In genomic region chr10:127196392-127196791, GRCm38 (mm10) we compare ENCODE assay signal across 8 mouse cellular contexts. TPM values are rescaled to one million over a fixed set of nuclear protein-coding genes. Genes with fewer than 3 reads are reported as not detected.
DNase-seq lines count a peak whose midpoint lies in the region; ATAC-seq and TF ChIP-seq lines count a peak whose summit lies in the region.

No protein-coding gene starts in this region.

- peak overlapping the region; percentile 29; the same call in 1 of the 2 replicates for H3K27ac ChIP-seq in testis, adult 2 months (ENCODE audit: control insufficient read depth, insufficient read depth, low read depth, low read length)
- peak overlapping the region; percentile 94 for H3K27ac ChIP-seq in embryonic facial prominence, embryonic 10.5 days (replicated peaks)
- H3K27ac ChIP-seq in heart, adult 2 months: peak overlapping the region; percentile 91
- H3K27ac ChIP-seq in liver, embryonic 15.5 days (replicated peaks): peak overlapping the region; percentile 93; the same call in 1 of the 2 replicates
- peak overlapping the region; percentile 93 for H3K27ac ChIP-seq in neural tube, embryonic 15.5 days (replicated peaks)

- DNase-seq in testis, postnatal 10 days (ENCODE audit: low spot score): no peak
- DNase-seq in embryonic facial prominence, embryonic 10.5 days (ENCODE audit: low spot score): peak; percentile 66
- DNase-seq in heart, adult 2 months: peak; percentile 64 to 82
- DNase-seq in kidney, adult 18-20 months: peak; percentile 64

- WGBS in embryonic facial prominence, embryonic 10.5 days: 2% methylated on average over 5 of the region's 5 CpGs
- 12% methylated on average over 5 of the region's 5 CpGs for WGBS in heart, adult 2 months
- 64% methylated on average over 5 of the region's 5 CpGs for WGBS in liver, embryonic 15.5 days (ENCODE audit: insufficient replicate concordance)
- WGBS in neural tube, embryonic 15.5 days: 8% methylated on average over 5 of the region's 5 CpGs

- 0 out of 2 replicates have a peak, but pooled peaks have one; percentile 39 for TF ChIP-seq EP300 in heart, adult 2 months (IDR thresholded peaks at IDR 0.05; ENCODE audit: insufficient read depth, low read depth, low read length)

- H3K4me3 ChIP-seq in testis, adult 2 months (ENCODE audit: control insufficient read depth, low read depth, low read length): peak overlapping the region; percentile 19; the same call in 1 of the 2 replicates
- peak overlapping the region; percentile 74 for H3K4me3 ChIP-seq in embryonic facial prominence, embryonic 10.5 days
- peak overlapping the region; percentile 84 for H3K4me3 ChIP-seq in heart, adult 2 months
- H3K4me3 ChIP-seq in liver, embryonic 15.5 days (replicated peaks): peak overlapping the region; percentile 85
- peak overlapping the region; percentile 94 for H3K4me3 ChIP-seq in neural tube, embryonic 15.5 days (replicated peaks)

- peak overlapping the region; percentile 21; the same call in 1 of the 2 replicates for H3K9ac ChIP-seq in heart, adult 2 months (ENCODE audit: low read depth, low read length)
- no peak overlapping the region for H3K9ac ChIP-seq in liver, embryonic 15.5 days
- peak overlapping the region; percentile 95 for H3K9ac ChIP-seq in neural tube, embryonic 15.5 days (replicated peaks)

- ATAC-seq in liver, embryonic 15.5 days (ENCODE audit: insufficient read depth): no peak
- ATAC-seq in neural tube, embryonic 15.5 days (ENCODE audit: low FRiP score): peak; percentile 60
- no peak for ATAC-seq in megakaryocyte progenitor cell, adult 5-6 weeks (replicated peaks; ENCODE audit: poor library complexity)

- intact Hi-C loops in heart, adult 2 months (cut with DNase I): no loop called here

- TF ChIP-seq CTCF in testis, adult 2 months (IDR thresholded peaks at IDR 0.05; ENCODE audit: control insufficient read depth, insufficient read depth, insufficient replicate concordance, low read depth, low read length): no peak
- TF ChIP-seq CTCF in heart, adult 2 months (IDR thresholded peaks at IDR 0.05): no peak

- H3K4me2 ChIP-seq in liver, embryonic 15.5 days: peak overlapping the region; percentile 95
- H3K4me2 ChIP-seq in neural tube, embryonic 15.5 days: peak overlapping the region; percentile 94

- H3K4me1 ChIP-seq in testis, adult 2 months (ENCODE audit: control insufficient read depth, insufficient read depth, low read length): peaks cover 18% of the 10 kb centered on the region
- peaks cover 58% of the 10 kb centered on the region for H3K4me1 ChIP-seq in embryonic facial prominence, embryonic 10.5 days
- H3K4me1 ChIP-seq in heart, adult 2 months (ENCODE audit: control insufficient read depth, insufficient read depth, low read length): peaks cover 1% of the 10 kb centered on the region; the same call in 1 of the 2 replicates
- H3K4me1 ChIP-seq in liver, embryonic 15.5 days (replicated peaks): peaks cover 66% of the 10 kb centered on the region
- peaks cover 38% of the 10 kb centered on the region for H3K4me1 ChIP-seq in neural tube, embryonic 15.5 days

- peaks cover 2% of the 10 kb centered on the region; the same call in 1 of the 2 replicates for H3K36me3 ChIP-seq in testis, adult 2 months (ENCODE audit: control insufficient read depth, insufficient read depth, low read length)
- H3K36me3 ChIP-seq in embryonic facial prominence, embryonic 10.5 days (replicated peaks): peaks cover 61% of the 10 kb centered on the region
- no peaks in the 10 kb centered on the region for H3K36me3 ChIP-seq in heart, adult 2 months (ENCODE audit: control insufficient read depth, insufficient read depth, low read length)
- peaks cover 47% of the 10 kb centered on the region for H3K36me3 ChIP-seq in liver, embryonic 15.5 days (replicated peaks)
- peaks cover 51% of the 10 kb centered on the region for H3K36me3 ChIP-seq in neural tube, embryonic 15.5 days

- no peaks in the 10 kb centered on the region for H3K27me3 ChIP-seq in testis, adult 2 months (ENCODE audit: control insufficient read depth, insufficient read depth, low read length)
- H3K27me3 ChIP-seq in embryonic facial prominence, embryonic 10.5 days (replicated peaks; ENCODE audit: low read depth, poor library complexity, severe bottlenecking): no peaks in the 10 kb centered on the region
- no peaks in the 10 kb centered on the region for H3K27me3 ChIP-seq in heart, adult 2 months (ENCODE audit: control insufficient read depth, insufficient read depth, low read length)
- H3K27me3 ChIP-seq in liver, embryonic 15.5 days: no peaks in the 10 kb centered on the region
- H3K27me3 ChIP-seq in neural tube, embryonic 15.5 days (replicated peaks): no peaks in the 10 kb centered on the region

- no peaks in the 10 kb centered on the region for H3K79me2 ChIP-seq in heart, adult 2 months (replicated peaks; ENCODE audit: control insufficient read depth, insufficient read depth, low read length)

- 0 out of 2 replicates have a peak, but pooled peaks have one; percentile 26 for TF ChIP-seq POLR2A in testis, adult 2 months (IDR thresholded peaks at IDR 0.05; ENCODE audit: control insufficient read depth, low read depth, low read length)
- TF ChIP-seq POLR2A in heart, adult 2 months (IDR thresholded peaks at IDR 0.05; ENCODE audit: insufficient read depth, low read depth, low read length): peak; percentile 78

- no peaks in the 10 kb centered on the region for H3K9me3 ChIP-seq in embryonic facial prominence, embryonic 10.5 days
- no peaks in the 10 kb centered on the region for H3K9me3 ChIP-seq in liver, embryonic 15.5 days (replicated peaks)
- H3K9me3 ChIP-seq in neural tube, embryonic 15.5 days (replicated peaks): no peaks in the 10 kb centered on the region

RNA-seq across cellular contexts. Expression of gene Dtx3, which starts 0.9 kb away (rescaled TPM):
- 126 and 129 TPM in 2 replicates for polyA plus RNA-seq in testis, adult 2 months (2012; rRNA removed)
- polyA plus RNA-seq in embryonic facial prominence, embryonic 10.5 days (2016; fragmentation: Nextera tagmentation; extraction: Ambion mirVana): 107 and 115 TPM in 2 replicates
- 10 to 100 TPM; 23.7 to 24.2 TPM for total RNA-seq in heart, adult 2 months (2021)
- 92.6 and 102 TPM in 2 replicates for polyA plus RNA-seq in heart, adult 2 months (2012; rRNA removed)
- 16.7 and 16.9 TPM in 2 replicates for polyA plus RNA-seq in liver, embryonic 15.5 days (2015; fragmentation: Nextera tagmentation; extraction: Ambion mirVana)
- 211 and 245 TPM in 2 replicates for polyA plus RNA-seq in neural tube, embryonic 15.5 days (2015; fragmentation: Nextera tagmentation; extraction: Ambion mirVana)
- total RNA-seq in megakaryocyte progenitor cell, adult 5-6 weeks (2015): 23.8 and 28.0 TPM in 2 replicates
- 18.0 and 19.3 TPM in 2 replicates for total RNA-seq in megakaryocyte progenitor cell, adult 5-6 weeks (2017)

RNA-seq across cellular contexts. Expression of gene Arhgef25, which starts 6.5 kb away (rescaled TPM):
- polyA plus RNA-seq in testis, adult 2 months (2012; rRNA removed): 18.6 and 19.8 TPM in 2 replicates
- polyA plus RNA-seq in embryonic facial prominence, embryonic 10.5 days (2016; fragmentation: Nextera tagmentation; extraction: Ambion mirVana): 26.9 and 29.6 TPM in 2 replicates
- 10 to 100 TPM in 1 of 2 experiments, 1 to 10 TPM in 1; 9.8 to 10.1 TPM for total RNA-seq in heart, adult 2 months (2021)
- 17.4 and 18.2 TPM in 2 replicates for polyA plus RNA-seq in heart, adult 2 months (2012; rRNA removed)
- 5.4 and 5.8 TPM in 2 replicates for polyA plus RNA-seq in liver, embryonic 15.5 days (2015; fragmentation: Nextera tagmentation; extraction: Ambion mirVana)
- polyA plus RNA-seq in neural tube, embryonic 15.5 days (2015; fragmentation: Nextera tagmentation; extraction: Ambion mirVana): 32.7 and 34.9 TPM in 2 replicates
- total RNA-seq in megakaryocyte progenitor cell, adult 5-6 weeks (2015): 1.7 and 3.1 TPM in 2 replicates
- total RNA-seq in megakaryocyte progenitor cell, adult 5-6 weeks (2017): 3.0 and 5.3 TPM in 2 replicates

RNA-seq across cellular contexts. Expression of gene Pip4k2c, which starts 15.0 kb away (rescaled TPM):
- polyA plus RNA-seq in testis, adult 2 months (2012; rRNA removed): 14.0 and 16.2 TPM in 2 replicates
- 25.3 and 25.9 TPM in 2 replicates for polyA plus RNA-seq in embryonic facial prominence, embryonic 10.5 days (2016; fragmentation: Nextera tagmentation; extraction: Ambion mirVana)
- total RNA-seq in heart, adult 2 months (2021): 10 to 100 TPM; 25.7 to 28.8 TPM
- polyA plus RNA-seq in heart, adult 2 months (2012; rRNA removed): 29.0 and 42.3 TPM in 2 replicates
- polyA plus RNA-seq in liver, embryonic 15.5 days (2015; fragmentation: Nextera tagmentation; extraction: Ambion mirVana): 41.9 and 45.1 TPM in 2 replicates
- 19.8 and 23.0 TPM in 2 replicates for polyA plus RNA-seq in neural tube, embryonic 15.5 days (2015; fragmentation: Nextera tagmentation; extraction: Ambion mirVana)
- total RNA-seq in megakaryocyte progenitor cell, adult 5-6 weeks (2015): 9.7 and 11.2 TPM in 2 replicates
- 11.4 and 12.1 TPM in 2 replicates for total RNA-seq in megakaryocyte progenitor cell, adult 5-6 weeks (2017)

RNA-seq across cellular contexts. Expression of gene Slc26a10, which starts 15.9 kb away (rescaled TPM):
- polyA plus RNA-seq in testis, adult 2 months (2012; rRNA removed): 11.5 and 11.9 TPM in 2 replicates
- polyA plus RNA-seq in embryonic facial prominence, embryonic 10.5 days (2016; fragmentation: Nextera tagmentation; extraction: Ambion mirVana): 2.1 and 2.9 TPM in 2 replicates
- total RNA-seq in heart, adult 2 months (2021): 10 to 100 TPM; 13.2 to 14.7 TPM
- polyA plus RNA-seq in heart, adult 2 months (2012; rRNA removed): 40.5 and 68.0 TPM in 2 replicates
- polyA plus RNA-seq in liver, embryonic 15.5 days (2015; fragmentation: Nextera tagmentation; extraction: Ambion mirVana): 2.1 and 3.2 TPM in 2 replicates
- 1.0 TPM in 2 replicates for polyA plus RNA-seq in neural tube, embryonic 15.5 days (2015; fragmentation: Nextera tagmentation; extraction: Ambion mirVana)
- not detected in 2 replicates for total RNA-seq in megakaryocyte progenitor cell, adult 5-6 weeks (2015)
- total RNA-seq in megakaryocyte progenitor cell, adult 5-6 weeks (2017): 0.84 and 0.87 TPM in 2 replicates

RNA-seq across cellular contexts. Expression of gene B4galnt1, which starts 31.4 kb away (rescaled TPM):
- 21.7 and 27.0 TPM in 2 replicates for polyA plus RNA-seq in testis, adult 2 months (2012; rRNA removed)
- 3.0 and 3.8 TPM in 2 replicates for polyA plus RNA-seq in embryonic facial prominence, embryonic 10.5 days (2016; fragmentation: Nextera tagmentation; extraction: Ambion mirVana)
- 1 to 10 TPM; 1.8 to 2.0 TPM for total RNA-seq in heart, adult 2 months (2021)
- polyA plus RNA-seq in heart, adult 2 months (2012; rRNA removed): 4.0 and 9.5 TPM in 2 replicates
- 19.3 and 21.0 TPM in 2 replicates for polyA plus RNA-seq in liver, embryonic 15.5 days (2015; fragmentation: Nextera tagmentation; extraction: Ambion mirVana)
- polyA plus RNA-seq in neural tube, embryonic 15.5 days (2015; fragmentation: Nextera tagmentation; extraction: Ambion mirVana): 69.5 and 70.4 TPM in 2 replicates
- total RNA-seq in megakaryocyte progenitor cell, adult 5-6 weeks (2015): 212 and 219 TPM in 2 replicates
- 122 and 139 TPM in 2 replicates for total RNA-seq in megakaryocyte progenitor cell, adult 5-6 weeks (2017)

Comparison
In these comparisons a context has a peak if more than half of its experiments do, and no peak if none do; other contexts are left out.
1. H3K27ac ChIP-seq: peak in every context shown above with its lines; median percentile 94 in embryonic facial prominence, embryonic 10.5 days; 93 in liver, embryonic 15.5 days; 93 in neural tube, embryonic 15.5 days; 91 in heart, adult 2 months; 29 in testis, adult 2 months.
2. H3K4me3 ChIP-seq: peak in every context shown above with its lines; median percentile 94 in neural tube, embryonic 15.5 days; 85 in liver, embryonic 15.5 days; 84 in heart, adult 2 months; 74 in embryonic facial prominence, embryonic 10.5 days; 19 in testis, adult 2 months.